Mouse (Mus musculus) WW6 (cell line): ENCODE measurements around the gene Tenm4.
"Not testable (repeated sequence)": the region's sequence is repeated elsewhere in the genome, so short reads cannot be mapped to it uniquely, and the experiment has no call there.

Source experiments
- DNase-seq: peaks from one replicate; pipeline ENCODE4 v3.0.0-alpha.2; 2013; ENCODE audit warnings: low read depth, low spot score

The Tenm4 gene

DNA sequence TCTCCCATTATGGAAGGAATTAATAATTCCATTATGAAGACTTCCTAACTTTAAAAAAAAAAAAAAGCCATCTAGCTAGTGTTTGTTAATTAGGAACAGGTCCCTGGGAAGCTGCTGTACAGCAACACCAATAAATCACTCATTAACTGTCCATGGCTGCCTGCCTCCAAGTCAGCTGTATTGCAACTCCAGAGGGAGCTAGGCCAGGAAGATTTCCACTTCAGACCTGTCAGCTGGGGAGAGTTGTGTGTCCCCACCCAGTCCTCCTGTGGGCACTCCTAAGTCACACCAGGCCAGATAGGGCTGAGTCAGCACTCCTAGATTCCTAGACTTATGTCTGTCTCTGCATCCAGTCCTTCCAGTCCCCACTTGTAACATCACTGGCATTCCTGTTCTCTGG, 399.9 kb downstream of the Tenm4 start:
- no peak for DNase-seq

DNA sequence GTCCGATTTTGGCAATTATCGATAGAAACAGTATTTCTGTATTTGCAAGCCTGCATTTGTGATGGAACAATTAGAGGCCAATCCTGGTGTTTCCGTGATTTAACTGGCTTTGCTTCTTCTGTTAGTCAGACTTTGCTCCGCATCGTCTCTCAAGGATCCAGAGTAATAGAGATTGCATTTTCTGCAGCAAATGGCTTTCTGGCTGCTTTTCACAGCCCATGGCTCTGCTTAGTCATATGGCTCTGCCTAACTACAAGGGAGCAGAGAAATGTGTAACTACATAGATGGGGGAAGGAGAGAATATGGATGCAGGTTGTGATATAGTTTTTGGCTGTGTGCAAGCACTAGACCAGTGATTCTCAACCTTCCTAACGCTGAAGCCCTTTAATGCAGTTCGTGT, 401.9 kb downstream of the Tenm4 start:
- no peak for DNase-seq

GRCm38 (mm10) chr7:96575202-96575650, 404.2 kb downstream of the Tenm4 start:
- DNase-seq, result no peak

GRCm38 (mm10) chr7:96582752-96583151, 411.7 kb downstream of the Tenm4 start:
- no peak for DNase-seq

DNA sequence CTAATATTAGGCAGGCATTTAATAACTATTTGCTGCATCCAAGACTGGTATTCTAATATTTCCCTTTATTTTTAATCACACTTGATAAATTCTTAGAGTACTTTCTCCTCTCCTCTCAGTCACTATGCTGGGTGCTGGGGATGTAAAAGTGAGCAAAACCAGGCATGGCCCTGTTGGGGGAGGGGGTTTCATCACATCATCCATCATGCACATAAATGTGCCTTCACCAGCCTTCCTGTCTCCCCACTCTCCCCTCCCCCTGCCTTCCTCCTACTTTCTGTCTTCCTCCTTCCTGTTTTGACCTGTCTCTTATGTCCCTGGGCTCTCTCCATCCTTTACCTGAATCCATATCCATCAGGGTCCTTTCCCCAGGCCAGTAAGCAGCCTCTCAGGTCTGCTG, 416.4 kb downstream of the Tenm4 start:
- DNase-seq, result no peak

DNA sequence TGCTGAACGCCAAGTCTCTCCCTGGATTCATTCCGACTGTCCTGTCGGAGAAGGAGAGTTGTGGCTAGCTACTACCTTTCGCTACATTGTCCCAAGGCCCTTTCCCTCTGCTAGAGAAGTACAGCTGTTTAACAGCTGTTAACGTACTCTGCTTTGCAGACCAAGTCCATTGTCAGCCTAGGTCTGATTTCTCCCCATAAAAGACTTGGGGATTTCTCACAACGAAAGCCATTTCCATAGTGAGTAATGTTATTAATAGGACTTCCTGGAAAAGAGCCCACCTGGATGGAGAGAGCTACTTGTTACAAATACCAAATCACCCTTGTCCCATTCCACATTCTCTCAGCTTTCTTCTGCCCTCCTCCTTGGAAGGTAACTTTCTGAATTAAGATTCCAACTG, 417.5 kb downstream of the Tenm4 start:
- no peak for DNase-seq

DNA sequence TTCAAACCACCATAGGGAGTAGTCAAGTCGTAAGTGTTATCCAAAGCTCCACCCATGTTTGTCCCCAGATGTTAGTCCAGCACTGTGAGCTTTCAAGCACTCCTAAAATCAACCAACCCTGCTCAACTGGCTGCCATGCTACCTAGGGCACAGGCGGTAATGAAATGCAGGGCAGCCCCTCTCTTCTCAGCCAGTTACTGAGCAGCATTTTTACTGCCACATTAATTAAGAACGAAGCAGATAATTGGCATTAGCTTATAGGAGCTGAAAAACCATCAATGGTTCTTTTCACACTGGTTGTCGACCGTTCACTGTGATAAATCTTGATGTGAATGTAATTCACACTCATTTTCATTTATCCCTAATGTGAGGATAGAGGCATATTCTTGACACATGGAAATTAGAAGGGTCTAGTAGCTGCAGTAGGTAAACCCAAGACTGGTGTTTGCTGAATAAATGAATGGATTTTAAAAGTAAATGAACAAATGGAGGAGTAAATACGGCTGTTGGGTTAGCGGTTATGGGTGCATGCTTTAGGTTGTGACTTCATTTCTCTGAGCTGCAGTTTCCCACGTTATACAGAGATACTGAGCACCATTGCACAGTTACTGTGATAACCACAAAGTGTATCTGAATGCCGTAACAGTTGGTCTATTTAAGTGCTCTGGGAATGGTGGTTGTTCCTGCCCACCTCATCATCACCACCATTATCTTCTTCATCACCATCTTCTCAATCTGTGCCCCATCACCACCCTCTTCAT, 424.7 kb downstream of the Tenm4 start:
- DNase-seq, result no peak

- DNase-seq, result no peak
These were observed 425.6 kb downstream of the Tenm4 start for GRCm38 (mm10) chr7:96596402-96597195.

- DNase-seq, result no peak
These were observed 426.8 kb downstream of the Tenm4 start for GRCm38 (mm10) chr7:96597871-96598270.

GRCm38 (mm10) chr7:96599081-96599480, 428.0 kb downstream of the Tenm4 start:
- DNase-seq, result no peak

DNA sequence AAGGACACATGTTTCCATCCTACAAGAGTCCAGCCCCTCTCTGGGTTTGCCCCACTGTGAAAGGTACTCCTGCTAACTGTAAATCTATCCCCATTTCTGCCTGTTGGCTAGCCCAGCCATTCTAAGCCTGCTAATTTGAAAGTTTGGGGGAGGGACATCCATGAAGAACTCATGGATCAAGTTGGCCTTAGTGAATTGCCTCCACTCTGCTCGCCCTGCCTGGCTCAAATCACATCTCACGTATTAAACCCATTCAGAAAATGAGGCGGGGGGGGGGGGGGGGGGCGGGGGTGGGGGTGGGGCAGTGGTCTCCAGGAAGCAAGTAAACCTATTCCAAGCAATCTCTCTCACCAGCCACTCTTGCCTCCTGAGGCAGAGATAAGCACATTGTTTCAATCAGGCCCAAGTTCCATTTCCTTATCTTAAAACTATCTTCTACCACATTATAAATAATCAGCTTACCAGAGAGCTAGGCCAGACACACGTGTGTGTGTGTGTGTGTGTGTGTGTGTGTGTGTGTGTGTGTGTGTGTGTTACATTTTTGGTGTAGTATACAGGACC, 429.4 kb downstream of the Tenm4 start:
- DNase-seq, result no peak

GRCm38 (mm10) chr7:96604091-96604745, 433.2 kb downstream of the Tenm4 start:
- DNase-seq, result no peak

- no peak for DNase-seq
These were observed 434.3 kb downstream of the Tenm4 start for GRCm38 (mm10) chr7:96605316-96605715.

DNA sequence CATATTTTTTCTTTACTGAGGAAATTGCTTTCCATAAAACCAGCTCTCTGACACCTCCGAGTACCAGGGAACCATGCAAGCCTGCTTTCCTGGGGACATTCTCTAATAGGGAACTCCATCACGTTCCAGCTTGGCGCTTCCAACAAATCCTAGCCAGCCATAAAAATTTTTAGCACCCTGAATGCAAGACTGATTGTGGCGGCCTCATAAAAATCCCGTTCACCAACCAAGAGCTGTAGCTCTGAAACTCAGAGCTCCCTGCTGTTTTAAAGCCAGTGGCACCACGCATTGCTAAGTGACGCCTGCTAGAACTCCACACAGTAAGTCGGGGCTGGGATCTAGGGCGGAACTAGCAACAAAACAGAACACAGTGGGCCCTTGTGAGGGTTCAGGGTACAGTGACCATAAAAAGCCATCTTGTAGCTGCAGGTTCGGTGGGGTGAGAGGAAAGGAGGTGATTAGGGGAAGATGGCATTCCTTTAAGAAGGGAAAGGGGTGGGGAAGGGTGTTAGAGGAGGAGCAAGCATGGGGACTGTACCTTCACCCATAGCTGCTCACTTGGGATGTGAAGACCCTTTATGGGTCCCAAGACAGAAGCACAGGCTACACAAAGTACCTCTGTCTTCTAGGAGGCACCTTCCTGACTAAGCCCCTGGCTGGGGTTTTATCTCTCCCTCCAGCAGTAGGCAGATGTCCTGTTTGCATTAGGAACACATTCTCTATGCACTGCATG, 439.0 kb downstream of the Tenm4 start:
- DNase-seq, result no peak

DNA sequence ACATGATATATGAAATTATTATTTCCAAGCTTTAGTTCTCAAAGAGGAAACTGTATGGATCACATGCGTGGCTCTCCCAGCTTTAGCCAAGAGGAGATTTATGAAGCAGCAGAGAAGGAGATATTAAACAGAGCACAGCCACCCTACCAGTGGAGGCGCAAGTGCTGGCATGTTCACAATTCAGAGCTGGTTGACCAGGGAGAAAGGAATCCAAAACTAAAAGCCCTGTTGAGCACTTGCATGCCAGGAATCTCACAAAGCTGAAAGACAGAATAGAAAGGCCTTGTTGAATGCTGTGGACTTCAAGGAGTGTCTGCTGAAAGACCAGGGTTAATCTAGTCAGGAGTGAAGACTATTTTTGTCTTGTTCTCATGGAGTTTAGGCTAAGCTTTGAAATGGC, 446.3 kb downstream of the Tenm4 start:
- no peak for DNase-seq

GRCm38 (mm10) chr7:96619930-96620472, 449.0 kb downstream of the Tenm4 start:
- DNase-seq, result no peak

- DNase-seq, result no peak
These were observed 455.3 kb downstream of the Tenm4 start for GRCm38 (mm10) chr7:96626338-96626737.

DNA sequence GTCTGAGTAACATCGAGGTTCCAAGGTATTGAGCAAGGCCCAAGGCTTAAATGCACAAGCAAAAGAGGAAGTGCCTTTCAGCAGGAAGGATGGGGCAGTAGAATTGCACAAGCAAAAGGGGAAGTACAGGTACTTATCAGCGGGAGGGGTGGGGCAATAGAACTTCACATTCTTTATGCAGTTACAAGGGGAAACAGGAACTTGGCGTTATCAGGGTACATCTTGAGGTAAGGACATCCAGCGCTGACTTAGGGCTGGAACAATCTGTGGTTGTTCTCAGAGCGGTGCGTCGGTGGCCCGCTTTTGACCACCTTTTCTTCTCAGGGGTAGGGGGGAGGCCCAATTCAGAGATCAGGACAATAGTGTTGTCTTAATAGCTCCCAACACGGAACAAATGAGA, 459.5 kb downstream of the Tenm4 start:
- not testable (repeated sequence) for DNase-seq

DNA sequence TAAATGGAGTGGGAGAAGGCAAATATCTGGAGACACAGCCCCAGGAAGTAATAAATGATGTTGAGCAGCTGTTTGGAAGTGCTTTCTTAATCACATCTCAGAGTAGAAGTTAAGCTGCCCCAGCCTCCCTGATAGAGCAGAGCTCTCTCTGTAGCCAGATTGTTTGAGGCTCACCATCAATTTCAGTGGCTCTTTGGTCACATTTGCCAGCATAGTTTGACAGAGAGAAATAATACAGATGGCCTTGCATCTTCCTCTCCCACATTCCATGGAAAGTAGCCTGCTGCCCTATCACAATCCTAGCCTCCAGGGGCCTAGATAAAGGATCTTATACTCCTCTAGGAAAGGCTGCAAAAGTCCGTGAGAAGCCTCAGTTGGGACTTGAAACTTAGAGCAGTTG, 462.0 kb downstream of the Tenm4 start:
- DNase-seq, result no peak

GRCm38 (mm10) chr7:96635830-96636440, 464.9 kb downstream of the Tenm4 start:
- no peak for DNase-seq
